Mouse (Mus musculus): ENCODE measurements around the gene Mto1. TPM values are rescaled to one million over a fixed set of nuclear protein-coding genes. Genes with fewer than 3 reads are reported as not detected.

The Mto1 gene
- total and polyA plus RNA-seq, 3 experiments, result 27.7 to 32.3 TPM; not detected in 1

DNA sequence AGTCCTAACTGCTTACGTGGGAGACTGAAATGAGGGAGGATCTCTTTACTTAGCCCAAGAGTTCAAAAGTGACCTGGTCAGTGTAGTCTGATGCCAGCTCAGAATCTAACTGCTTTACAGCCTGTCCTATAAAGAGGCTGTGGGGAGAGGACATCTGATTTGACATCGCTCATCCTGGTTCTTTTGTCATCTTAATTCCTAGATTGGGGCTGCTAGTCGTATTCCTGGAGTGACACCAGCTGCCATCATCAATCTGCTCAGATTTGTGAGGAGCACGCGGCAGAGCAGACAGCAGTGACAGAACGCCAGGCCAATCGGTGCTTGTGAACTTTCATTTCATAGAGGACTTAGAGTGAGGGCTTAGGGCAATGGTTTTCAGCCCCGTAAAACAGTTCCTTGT lies 25.6 kb downstream of the Mto1 start:
- TF ChIP-seq KAT2A (conservative IDR thresholded peaks at IDR 0.05; ENCODE audit: low read depth, low read length) (no peak), POLR2A (IDR thresholded peaks at IDR 0.05; ENCODE audit: control insufficient read depth in 1 of 2, insufficient read depth in 1 of 2, low read depth in 1 of 2, low read length in 2 of 2, poor library complexity in 1 of 2) (no peak), CTCF (IDR thresholded peaks at IDR 0.05 in 2 of 3, conservative IDR thresholded peaks at IDR 0.05 in 1 of 3; ENCODE audit: control insufficient read depth in 1 of 3, insufficient read depth in 1 of 3, low read depth in 2 of 3, low read length in 3 of 3, poor library complexity in 1 of 3, severe bottlenecking in 1 of 3) (no peak), POLR2AphosphoS2 (IDR thresholded peaks at IDR 0.05; ENCODE audit: low read length) (peak; percentile 26; the same call in 1 of the 2 replicates)

DNA sequence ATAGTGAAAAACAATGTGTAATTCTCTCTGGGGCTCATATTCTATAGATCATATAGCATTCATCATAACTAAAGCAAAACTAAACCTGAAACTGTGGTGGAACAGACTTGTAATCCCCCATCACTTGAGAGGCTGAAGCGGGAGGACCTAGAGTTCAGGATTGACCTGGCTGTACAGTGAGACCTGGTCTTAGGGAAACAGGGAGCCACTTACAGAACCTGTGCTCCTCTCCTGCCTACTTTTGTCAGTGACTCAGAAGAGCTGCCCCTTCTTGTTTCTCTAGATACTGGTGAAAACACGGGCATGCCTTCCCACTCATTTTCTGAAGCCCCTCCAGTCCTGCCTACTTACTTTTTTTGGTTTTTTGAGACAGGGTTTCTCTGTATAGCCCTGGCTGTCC lies 26.3 kb downstream of the Mto1 start:
- H3K4me3 ChIP-seq (ENCODE audit: control insufficient read depth in 1 of 2, insufficient read depth in 1 of 2, low read depth in 2 of 2, low read length in 2 of 2), result no peak overlapping the region
- DNase-seq (ENCODE audit: low read depth, low spot score), result peak; percentile 50
- H3K9ac ChIP-seq (ENCODE audit: control insufficient read depth, low read depth, low read length, poor library complexity, severe bottlenecking), result no peak overlapping the region
- peaks cover 10% of the 10 kb centered on the region for H3K79me2 ChIP-seq (ENCODE audit: control insufficient read depth, insufficient read depth, low read length, poor library complexity)
- no peak overlapping the region for H3K27ac ChIP-seq (ENCODE audit: control insufficient read depth, low read depth, low read length)
- H3K9me3 ChIP-seq (replicated peaks; ENCODE audit: insufficient read depth, low read length), result no peaks in the 10 kb centered on the region
- no peaks in the 10 kb centered on the region for H3K4me1 ChIP-seq (ENCODE audit: control insufficient read depth in 1 of 2, insufficient read depth in 2 of 2, low read length in 2 of 2)
- H3K36me3 ChIP-seq (ENCODE audit: control insufficient read depth in 1 of 2, insufficient read depth in 2 of 2, low read length in 2 of 2), result peaks cover 7 to 12% of the 10 kb centered on the region in 2 experiments
- TF ChIP-seq UBTF (IDR thresholded peaks at IDR 0.05; ENCODE audit: borderline replicate concordance, insufficient read depth, low read depth, low read length), result no peak
- TF ChIP-seq ZMIZ1 (IDR thresholded peaks at IDR 0.05; ENCODE audit: low read depth, low read length), result peak; percentile 32; the same call in 1 of the 2 replicates
- TF ChIP-seq MXI1 (IDR thresholded peaks at IDR 0.05; ENCODE audit: low read depth, low read length), result no peak
- no peak for TF ChIP-seq MYC (IDR thresholded peaks at IDR 0.05; ENCODE audit: low read depth, low read length)
- TF ChIP-seq MAFK (IDR thresholded peaks at IDR 0.05; ENCODE audit: borderline replicate concordance, low read depth, low read length), result no peak
- TF ChIP-seq KAT2A (conservative IDR thresholded peaks at IDR 0.05; ENCODE audit: low read depth, low read length), result no peak
- no peak for TF ChIP-seq SMC3 (IDR thresholded peaks at IDR 0.05; ENCODE audit: low read depth, low read length)
- TF ChIP-seq POLR2A (IDR thresholded peaks at IDR 0.05; ENCODE audit: control insufficient read depth in 1 of 2, insufficient read depth in 1 of 2, low read depth in 1 of 2, low read length in 2 of 2, poor library complexity in 1 of 2), result peak in 1 of 2 experiments; percentile 11; a peak in 1 of 4 replicates
- no peak for TF ChIP-seq NRF1 (IDR thresholded peaks at IDR 0.05; ENCODE audit: insufficient read depth, low read depth, low read length, poor library complexity, severe bottlenecking)
- TF ChIP-seq MEF2A (IDR thresholded peaks at IDR 0.05; ENCODE audit: extremely low read depth, insufficient replicate concordance, low read depth, low read length, poor library complexity, severe bottlenecking), result no peak
- TF ChIP-seq MYB (IDR thresholded peaks at IDR 0.05; ENCODE audit: low read depth, low read length), result no peak
- H3K27me3 ChIP-seq (ENCODE audit: control insufficient read depth in 1 of 2, insufficient read depth in 2 of 2, low read length in 2 of 2), result no peaks in the 10 kb centered on the region

More for the DNA sequence above, 25.6 kb downstream of the Mto1 start:
- Histone ChIP-seq H3K9me3 (replicated peaks; ENCODE audit: insufficient read depth, low read length) (no peaks in the 10 kb centered on the region), H3K9ac (ENCODE audit: control insufficient read depth, low read depth, low read length, poor library complexity, severe bottlenecking) (no peak overlapping the region), H3K36me3 (ENCODE audit: control insufficient read depth in 1 of 2, insufficient read depth in 2 of 2, low read length in 2 of 2) (peaks cover 7 to 10% of the 10 kb centered on the region in 2 experiments), H3K79me2 (ENCODE audit: control insufficient read depth, insufficient read depth, low read length, poor library complexity) (peaks cover 4% of the 10 kb centered on the region), H3K4me1 (ENCODE audit: control insufficient read depth in 1 of 2, insufficient read depth in 2 of 2, low read length in 2 of 2) (no peaks in the 10 kb centered on the region), H3K4me3 (ENCODE audit: control insufficient read depth in 1 of 2, insufficient read depth in 1 of 2, low read depth in 2 of 2, low read length in 2 of 2) (no peak overlapping the region), H3K27ac (ENCODE audit: control insufficient read depth, low read depth, low read length) (no peak overlapping the region), H3K27me3 (ENCODE audit: control insufficient read depth in 1 of 2, insufficient read depth in 2 of 2, low read length in 2 of 2) (no peaks in the 10 kb centered on the region)
- DNase-seq (ENCODE audit: low read depth, low spot score), result no peak
